Mouse (Mus musculus) limb, embryonic 14.5 days (tissue): ENCODE measurements around the gene Gm10282. TPM values are rescaled to one million over a fixed set of nuclear protein-coding genes. Genes with fewer than 3 reads are reported as not detected.
A peak's percentile ranks its signal among the peaks of the same experiment; 100 is the strongest.

Source experiments
- ATAC-seq: fragments of 200-750 bp; cut with Nextera tagmentation; 2 replicates; pipeline ENCODE4 v1.8.0; 2017; ENCODE audit warnings: low read depth, moderate number of reproducible peaks, moderate TSS enrichment; ENCODE audit not compliant: low FRiP score
- DNase-seq: peaks from one replicate; pipeline ENCODE4 v3.0.0-alpha.2; 2015; ENCODE audit warnings: low spot score
- H3K27ac ChIP-seq: fragments of 300-500 bp; sonication (generic); replicated peaks from 2 replicates; pipeline ENCODE4 v1.5.1; 2014; ENCODE audit warnings: low read depth, mild to moderate bottlenecking, low read length, moderate library complexity, mixed read lengths
- H3K27me3 ChIP-seq: fragments of 300-500 bp; sonication (generic); 2 replicates; pipeline ENCODE4 v1.6.1; 2014; ENCODE audit warnings: low read length, mixed read lengths; ENCODE audit not compliant: control insufficient read depth, insufficient read depth
- H3K36me3 ChIP-seq: fragments of 300-500 bp; sonication (generic); 2 replicates; pipeline ENCODE4 v1.6.1; 2014; ENCODE audit warnings: mild to moderate bottlenecking, low read length, moderate library complexity, mixed read lengths; ENCODE audit not compliant: control insufficient read depth, insufficient read depth
- H3K4me1 ChIP-seq: fragments of 300-500 bp; sonication (generic); 2 replicates; pipeline ENCODE4 v1.6.1; 2014; ENCODE audit warnings: antibody characterized with exemption, low read length, mixed read lengths; ENCODE audit not compliant: control insufficient read depth, insufficient read depth
- H3K4me2 ChIP-seq: fragments of 300-500 bp; sonication (generic); replicated peaks from 2 replicates; pipeline ENCODE4 v1.6.1; 2014; ENCODE audit warnings: low read depth, mild to moderate bottlenecking, low read length, moderate library complexity; ENCODE audit not compliant: severe bottlenecking
- H3K4me3 ChIP-seq: fragments of 300-500 bp; sonication (generic); replicated peaks from 2 replicates; pipeline ENCODE4 v1.5.1; 2014; ENCODE audit warnings: low read length
- H3K9ac ChIP-seq: fragments of 300-500 bp; sonication (generic); 2 replicates; pipeline ENCODE4 v1.6.1; 2014; ENCODE audit warnings: mild to moderate bottlenecking, low read depth, low read length, moderate library complexity; ENCODE audit not compliant: severe bottlenecking
- H3K9me3 ChIP-seq: fragments of 300-500 bp; sonication (generic); 2 replicates; pipeline ENCODE4 v1.6.1; 2016; ENCODE audit warnings: low read length; ENCODE audit not compliant: control insufficient read depth
- POLR2A ChIP-seq: fragments of 200-500 bp; IDR thresholded peaks from 2 replicates; pipeline ENCODE4 v1.8.0; 2012; ENCODE audit warnings: inconsistent platforms, mild to moderate bottlenecking, moderate library complexity, borderline replicate concordance; ENCODE audit not compliant: insufficient read depth, insufficient read length; ENCODE audit errors: extremely low read depth
- WGBS: fragments of 180-500 bp; shearing (Covaris S2); extraction: QIAGEN DNeasy Blood & Tissue Kit; methylation state at CpG from one replicate; pipeline ENCODE4 v1.1.7; 2014; 5-methylcytosine and 5-hydroxymethylcytosine counted together
- polyA plus RNA-seq, 2 experiments: library from polyadenylated mRNA; depleted of rRNA in 1 of 2; stranded (reverse) in 1 of 2; unstranded in 1 of 2; fragments of >200 nt; fragmentation: Nextera tagmentation in 1 of 2; extraction: Ambion mirVana in 1 of 2; gene quantifications; 2 replicates each; pipeline versions ENCODE4 v1.2.1 to v1.2.3; 2012 to 2014

Gene Gm10282
- polyA plus RNA-seq, 2 experiments: 26.2 to 30.0 TPM

DNA sequence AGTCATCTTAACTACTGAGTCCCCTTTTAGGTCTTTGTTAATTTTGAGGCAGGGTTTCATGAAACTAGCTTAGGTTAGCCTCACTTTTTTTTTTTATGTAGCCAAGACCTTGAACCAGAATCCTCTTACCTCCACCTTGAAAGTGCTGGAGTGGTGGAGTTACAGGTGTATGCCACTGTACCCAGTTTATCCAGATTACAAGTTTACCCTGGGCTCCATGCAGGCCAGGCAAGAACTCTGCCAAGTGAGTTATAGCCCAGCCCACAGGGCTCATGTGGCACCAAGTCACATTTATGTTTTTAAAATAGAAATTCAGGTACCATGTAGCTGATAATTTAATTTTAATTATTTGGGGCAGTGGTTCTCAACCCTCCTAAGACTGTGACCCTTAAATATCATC lies 43.6 kb downstream of the Gm10282 start:
- no peak for TF ChIP-seq POLR2A
- H3K4me2 ChIP-seq: no peak overlapping the region
- no peak for ATAC-seq

DNA sequence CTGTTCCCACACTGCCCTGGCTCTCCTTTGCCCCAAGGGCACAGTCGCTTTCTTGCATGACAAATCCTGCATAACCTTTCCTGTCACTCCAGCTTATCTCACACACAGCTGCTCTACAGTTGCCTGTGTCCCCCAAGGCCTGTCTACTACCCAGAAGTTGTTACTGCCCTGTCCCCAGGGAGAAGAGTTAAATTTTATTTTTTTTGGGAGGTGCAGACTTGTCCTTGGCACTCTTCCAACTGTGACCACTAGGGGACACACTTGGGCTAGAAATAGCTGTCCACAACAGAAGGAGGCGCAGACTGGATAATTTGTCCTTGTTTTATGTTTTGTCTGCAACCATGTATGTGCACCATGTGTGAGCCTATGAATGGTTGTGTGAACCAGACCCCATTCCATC lies 44.0 kb downstream of the Gm10282 start:
- Histone ChIP-seq H3K27me3 (no peaks in the 10 kb centered on the region), H3K4me3 (no peak overlapping the region), H3K9ac (no peak overlapping the region), H3K4me2 (no peak overlapping the region), H3K9me3 (no peaks in the 10 kb centered on the region), H3K4me1 (0 out of 2 replicates have a peak, but pooled peaks cover 5% of the 10 kb centered on the region), H3K27ac (no peak overlapping the region), H3K36me3 (peaks cover 5% of the 10 kb centered on the region; the same call in 1 of the 2 replicates)
- DNase-seq: peak; percentile 61
- no peak for TF ChIP-seq POLR2A
- peak; percentile 51 for ATAC-seq
- WGBS: 33% methylated on average over 2 of the region's 2 CpGs

More for the DNA sequence above, 43.6 kb downstream of the Gm10282 start:
- peaks cover 5% of the 10 kb centered on the region; the same call in 1 of the 2 replicates for H3K36me3 ChIP-seq
- 0 out of 2 replicates have a peak, but pooled peaks cover 5% of the 10 kb centered on the region for H3K4me1 ChIP-seq
- DNase-seq: no peak
- no peak overlapping the region for H3K27ac ChIP-seq
- no peaks in the 10 kb centered on the region for H3K9me3 ChIP-seq
- H3K27me3 ChIP-seq: no peaks in the 10 kb centered on the region
- no peak overlapping the region for H3K4me3 ChIP-seq
- no peak overlapping the region for H3K9ac ChIP-seq

DNA sequence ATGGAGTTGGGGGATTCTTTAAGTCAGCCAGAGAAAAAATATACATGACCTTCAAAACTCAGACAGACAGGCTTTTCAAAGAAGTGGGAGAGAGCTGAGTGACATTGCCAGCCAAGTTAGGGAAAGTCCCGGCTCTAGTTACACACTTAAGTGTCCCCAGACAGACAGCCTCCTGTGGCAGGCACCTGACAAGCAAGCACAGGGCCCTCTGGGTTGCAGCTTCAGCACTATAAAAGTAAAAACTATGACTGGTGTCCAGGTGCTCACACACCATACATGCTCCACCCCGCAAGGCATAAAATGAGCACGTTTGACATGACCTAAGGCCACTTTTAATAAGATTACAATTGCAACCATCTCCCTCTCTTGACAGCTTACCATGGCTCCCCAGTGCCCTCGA lies 44.5 kb downstream of the Gm10282 start:
- peaks cover 7% of the 10 kb centered on the region; the same call in 1 of the 2 replicates for H3K36me3 ChIP-seq
- no peak overlapping the region for H3K9ac ChIP-seq
- 0 out of 2 replicates have a peak, but pooled peaks cover 5% of the 10 kb centered on the region for H3K4me1 ChIP-seq
- no peak for TF ChIP-seq POLR2A
- DNase-seq (no peak), ATAC-seq (no peak)
- no peak overlapping the region for H3K4me2 ChIP-seq
- H3K27me3 ChIP-seq: no peaks in the 10 kb centered on the region
- no peak overlapping the region for H3K4me3 ChIP-seq
- H3K9me3 ChIP-seq: no peaks in the 10 kb centered on the region
- 37% methylated on average over 4 of the region's 4 CpGs for WGBS
- no peak overlapping the region for H3K27ac ChIP-seq

DNA sequence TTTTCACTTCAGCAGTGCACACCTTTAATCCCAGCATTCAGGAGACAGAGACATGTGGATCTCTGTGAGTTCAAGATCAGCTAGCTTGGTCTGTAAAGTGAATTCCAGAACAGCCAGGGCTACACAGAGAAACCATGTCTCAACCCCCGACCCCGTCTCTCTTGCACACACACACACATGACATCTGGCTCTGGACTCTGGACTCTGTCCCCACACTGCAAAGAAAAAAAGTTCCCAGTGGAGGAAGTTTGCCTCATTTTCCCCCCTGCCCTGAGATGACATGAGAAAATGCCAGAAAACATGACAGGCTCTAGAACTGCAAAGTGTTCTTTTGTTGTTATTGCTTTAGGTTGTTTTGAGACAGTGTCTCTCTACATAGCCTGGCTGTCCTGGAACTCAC lies 45.2 kb downstream of the Gm10282 start:
- H3K27me3 ChIP-seq: no peaks in the 10 kb centered on the region
- ATAC-seq (no peak), DNase-seq (no peak)
- no peak overlapping the region for H3K9ac ChIP-seq
- H3K4me2 ChIP-seq: no peak overlapping the region
- 0 out of 2 replicates have a peak, but pooled peaks cover 5% of the 10 kb centered on the region for H3K4me1 ChIP-seq
- H3K9me3 ChIP-seq: no peaks in the 10 kb centered on the region
- no peak overlapping the region for H3K4me3 ChIP-seq
- 63% methylated on average over 2 of the region's 2 CpGs for WGBS
- peaks cover 14% of the 10 kb centered on the region; the same call in 1 of the 2 replicates for H3K36me3 ChIP-seq
- no peak overlapping the region for H3K27ac ChIP-seq
- no peak for TF ChIP-seq POLR2A

DNA sequence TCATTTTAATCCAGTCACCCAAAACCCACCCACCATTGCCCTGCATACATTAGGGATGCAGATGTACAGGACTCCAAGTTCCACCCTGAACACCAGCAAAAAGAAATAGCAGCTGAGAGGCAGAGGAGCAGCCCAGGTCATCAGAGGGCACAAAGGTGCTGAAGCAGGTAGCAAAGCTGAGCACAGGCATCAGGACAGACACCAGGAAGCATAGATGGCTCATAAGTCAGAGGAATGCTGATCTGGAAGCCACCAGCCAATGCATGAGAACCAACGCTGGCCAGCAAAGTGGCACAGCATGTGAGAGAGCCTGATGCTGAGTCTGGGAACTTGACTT lies 47.2 kb downstream of the Gm10282 start:
- no peaks in the 10 kb centered on the region for H3K27me3 ChIP-seq
- H3K9ac ChIP-seq: no peak overlapping the region
- H3K4me2 ChIP-seq: no peak overlapping the region
- 0 out of 2 replicates have a peak, but pooled peaks cover 5% of the 10 kb centered on the region for H3K4me1 ChIP-seq
- no peak overlapping the region for H3K27ac ChIP-seq
- no peak for TF ChIP-seq POLR2A
- 100% methylated on average over 1 of the region's 1 CpGs for WGBS
- no peak for ATAC-seq
- H3K4me3 ChIP-seq: no peak overlapping the region
- no peaks in the 10 kb centered on the region for H3K9me3 ChIP-seq
- H3K36me3 ChIP-seq: peaks cover 28% of the 10 kb centered on the region
- no peak for DNase-seq

DNA sequence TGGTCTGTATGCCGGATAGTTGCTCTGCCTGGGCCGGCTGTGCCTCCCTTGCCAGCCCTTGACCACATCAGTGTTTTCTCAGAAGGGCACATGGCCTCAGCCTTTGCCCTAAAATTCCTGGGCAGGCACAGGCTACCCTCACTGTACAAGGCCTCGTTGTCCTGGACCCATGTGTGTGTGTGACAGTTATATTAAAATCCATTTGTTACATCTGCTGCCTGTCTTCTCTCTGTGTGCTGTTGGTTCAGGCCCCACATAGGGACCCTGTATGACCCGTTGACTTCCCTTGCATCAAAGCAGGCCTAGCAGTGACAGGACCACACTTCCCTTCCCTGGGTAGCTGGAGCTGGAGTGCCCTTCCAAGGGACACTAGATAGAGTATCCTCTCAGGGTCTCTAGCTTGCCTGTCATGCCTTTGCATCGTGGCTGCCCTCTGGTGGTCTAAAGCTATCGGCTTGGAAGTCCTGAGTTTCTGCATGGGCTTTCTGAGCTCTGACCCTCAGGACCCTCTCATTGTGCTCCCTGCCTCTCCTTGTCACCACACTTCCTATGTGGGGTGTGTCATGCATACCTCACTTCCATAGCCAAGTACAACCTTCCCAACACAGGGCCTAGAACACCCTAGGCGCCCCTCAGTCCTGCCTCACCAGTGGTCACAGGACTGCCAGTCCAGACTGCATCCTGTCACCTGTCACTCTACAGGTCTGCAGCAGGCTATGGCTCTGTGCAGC lies 47.7 kb downstream of the Gm10282 start:
- 57% methylated on average over 7 of the region's 7 CpGs for WGBS
- no peaks in the 10 kb centered on the region for H3K9me3 ChIP-seq
- no peak overlapping the region for H3K4me3 ChIP-seq
- H3K4me2 ChIP-seq: no peak overlapping the region
- H3K4me1 ChIP-seq: 0 out of 2 replicates have a peak, but pooled peaks cover 5% of the 10 kb centered on the region
- no peak overlapping the region for H3K9ac ChIP-seq
- H3K27me3 ChIP-seq: no peaks in the 10 kb centered on the region
- H3K36me3 ChIP-seq: peaks cover 33% of the 10 kb centered on the region
- no peak for ATAC-seq
- DNase-seq: peak; percentile 17
- H3K27ac ChIP-seq: no peak overlapping the region
- no peak for TF ChIP-seq POLR2A

Other genes starting within 250 kb of the Gm10282 start
- gene Olfr373, start 222.1 kb downstream of the Gm10282 start, polyA plus RNA-seq (2012; rRNA removed): not detected in 2 replicates
- not detected in 2 replicates for gene Olfr373, start 222.1 kb downstream of the Gm10282 start, polyA plus RNA-seq (2014; fragmentation: Nextera tagmentation; extraction: Ambion mirVana)
- gene Olfr374, start 198.2 kb downstream of the Gm10282 start, polyA plus RNA-seq (2012; rRNA removed): not detected in 2 replicates
- 0.14 and 0.23 TPM in 2 replicates for gene Olfr374, start 198.2 kb downstream of the Gm10282 start, polyA plus RNA-seq (2014; fragmentation: Nextera tagmentation; extraction: Ambion mirVana)
- gene Tpm4, start 170.3 kb downstream of the Gm10282 start, polyA plus RNA-seq (2012; rRNA removed): 311 and 395 TPM in 2 replicates
- 579 and 584 TPM in 2 replicates for gene Tpm4, start 170.3 kb downstream of the Gm10282 start, polyA plus RNA-seq (2014; fragmentation: Nextera tagmentation; extraction: Ambion mirVana)
- gene Rab8a, start 144.1 kb downstream of the Gm10282 start, polyA plus RNA-seq (2012; rRNA removed): 85.2 and 142 TPM in 2 replicates
- gene Rab8a, start 144.1 kb downstream of the Gm10282 start, polyA plus RNA-seq (2014; fragmentation: Nextera tagmentation; extraction: Ambion mirVana): 84.4 and 89.0 TPM in 2 replicates
- 0.28 and 0.37 TPM in 2 replicates for gene Hsh2d, start 115.6 kb downstream of the Gm10282 start, polyA plus RNA-seq (2012; rRNA removed)
- 0.10 and 0.11 TPM in 2 replicates for gene Hsh2d, start 115.6 kb downstream of the Gm10282 start, polyA plus RNA-seq (2014; fragmentation: Nextera tagmentation; extraction: Ambion mirVana)
- not detected in 2 replicates for gene Cib3, start 92.4 kb downstream of the Gm10282 start, polyA plus RNA-seq (2012; rRNA removed)
- gene Cib3, start 92.4 kb downstream of the Gm10282 start, polyA plus RNA-seq (2014; fragmentation: Nextera tagmentation; extraction: Ambion mirVana): not detected in 2 replicates
- not detected in 2 replicates for gene Gm11034, start 91.6 kb downstream of the Gm10282 start, polyA plus RNA-seq (2012; rRNA removed)
- gene Gm11034, start 91.6 kb downstream of the Gm10282 start, polyA plus RNA-seq (2014; fragmentation: Nextera tagmentation; extraction: Ambion mirVana): not detected in 2 replicates
- 52.9 and 56.4 TPM in 2 replicates for gene Fam32a, start 85.5 kb downstream of the Gm10282 start, polyA plus RNA-seq (2012; rRNA removed)
- 57.4 and 58.9 TPM in 2 replicates for gene Fam32a, start 85.5 kb downstream of the Gm10282 start, polyA plus RNA-seq (2014; fragmentation: Nextera tagmentation; extraction: Ambion mirVana)
- 111 and 127 TPM in 2 replicates for gene Ap1m1, start 65.2 kb downstream of the Gm10282 start, polyA plus RNA-seq (2012; rRNA removed)
- gene Ap1m1, start 65.2 kb downstream of the Gm10282 start, polyA plus RNA-seq (2014; fragmentation: Nextera tagmentation; extraction: Ambion mirVana): 98.8 and 99.2 TPM in 2 replicates
- 36.7 and 50.7 TPM in 2 replicates for gene Klf2, start 13.8 kb upstream of the Gm10282 start, polyA plus RNA-seq (2012; rRNA removed)
- gene Klf2, start 13.8 kb upstream of the Gm10282 start, polyA plus RNA-seq (2014; fragmentation: Nextera tagmentation; extraction: Ambion mirVana): 20.1 and 21.6 TPM in 2 replicates
- 109 and 114 TPM in 2 replicates for gene Eps15l1, start 116.2 kb upstream of the Gm10282 start, polyA plus RNA-seq (2012; rRNA removed)
- gene Eps15l1, start 116.2 kb upstream of the Gm10282 start, polyA plus RNA-seq (2014; fragmentation: Nextera tagmentation; extraction: Ambion mirVana): 56.5 and 62.0 TPM in 2 replicates
- gene Calr3, start 138.6 kb upstream of the Gm10282 start, polyA plus RNA-seq (2012; rRNA removed): 0.47 and 0.62 TPM in 2 replicates
- 1.4 and 1.7 TPM in 2 replicates for gene Calr3, start 138.6 kb upstream of the Gm10282 start, polyA plus RNA-seq (2014; fragmentation: Nextera tagmentation; extraction: Ambion mirVana)
- 16.2 and 18.3 TPM in 2 replicates for gene 1700030K09Rik, start 138.6 kb upstream of the Gm10282 start, polyA plus RNA-seq (2012; rRNA removed)
- 13.2 and 13.5 TPM in 2 replicates for gene 1700030K09Rik, start 138.6 kb upstream of the Gm10282 start, polyA plus RNA-seq (2014; fragmentation: Nextera tagmentation; extraction: Ambion mirVana)
- gene Cherp, start 170.0 kb upstream of the Gm10282 start, polyA plus RNA-seq (2012; rRNA removed): 110 and 137 TPM in 2 replicates
- gene Cherp, start 170.0 kb upstream of the Gm10282 start, polyA plus RNA-seq (2014; fragmentation: Nextera tagmentation; extraction: Ambion mirVana): 58.9 and 62.7 TPM in 2 replicates
- 46.5 and 75.0 TPM in 2 replicates for gene Slc35e1, start 187.4 kb upstream of the Gm10282 start, polyA plus RNA-seq (2012; rRNA removed)
- gene Slc35e1, start 187.4 kb upstream of the Gm10282 start, polyA plus RNA-seq (2014; fragmentation: Nextera tagmentation; extraction: Ambion mirVana): 16.2 and 16.3 TPM in 2 replicates
- gene Med26, start 243.0 kb upstream of the Gm10282 start, polyA plus RNA-seq (2012; rRNA removed): 17.0 and 24.6 TPM in 2 replicates
- gene Med26, start 243.0 kb upstream of the Gm10282 start, polyA plus RNA-seq (2014; fragmentation: Nextera tagmentation; extraction: Ambion mirVana): 16.4 and 18.3 TPM in 2 replicates